Mouse (Mus musculus) adrenal gland, adult 2 months (tissue): ENCODE data around the gene D330020A13Rik. TPM values are rescaled to one million over a fixed set of nuclear protein-coding genes. Genes with fewer than 3 reads are reported as not detected.
"Not testable (repeated sequence)": the region's sequence is repeated elsewhere in the genome, so short reads cannot be mapped to it uniquely, and the experiment has no call there.

Experiments used
- DNase-seq: peaks from one replicate; pipeline ENCODE4 v3.0.0; 2021
- polyA plus RNA-seq: library from polyadenylated mRNA; depleted of rRNA; stranded (reverse); fragments of >200 nt; gene quantifications from 2 replicates; pipeline ENCODE4 v1.2.3, GENCODE M21; 2012; rRNA removed
- total RNA-seq, 2 experiments: library from RNA; stranded (reverse); gene quantifications; 2 replicates each; pipeline ENCODE4 v1.2.3; 2021

D330020A13Rik gene
- total and polyA plus RNA-seq, 3 experiments: 0.38 to 4.5 TPM; not detected in 1

GRCm38 (mm10) chr6:120296589-120296988 lies 2.4 kb downstream of the D330020A13Rik start:
- DNase-seq: not testable (repeated sequence)

- peak; percentile 50 for DNase-seq
Observed at GRCm38 (mm10) chr6:120301137-120301536, 7.0 kb downstream of the D330020A13Rik start.

- DNase-seq: no peak
Observed at GRCm38 (mm10) chr6:120302755-120303316, 8.7 kb downstream of the D330020A13Rik start.

GRCm38 (mm10) chr6:120306859-120307594 lies 12.9 kb downstream of the D330020A13Rik start:
- DNase-seq: no peak

GRCm38 (mm10) chr6:120309338-120309737 lies 15.2 kb downstream of the D330020A13Rik start:
- no peak for DNase-seq

GRCm38 (mm10) chr6:120309787-120310186 lies 15.6 kb downstream of the D330020A13Rik start:
- no peak for DNase-seq

- DNase-seq: no peak
Observed at GRCm38 (mm10) chr6:120312443-120312842, 18.3 kb downstream of the D330020A13Rik start.

- DNase-seq: no peak
Observed at GRCm38 (mm10) chr6:120318303-120318940, 24.3 kb downstream of the D330020A13Rik start.

GRCm38 (mm10) chr6:120319129-120319528 lies 25.0 kb downstream of the D330020A13Rik start:
- DNase-seq: no peak

- DNase-seq: no peak
Observed at GRCm38 (mm10) chr6:120320369-120320768, 26.2 kb downstream of the D330020A13Rik start.

- peak; percentile 46 for DNase-seq
Observed at GRCm38 (mm10) chr6:120324295-120324927, 30.2 kb downstream of the D330020A13Rik start.

GRCm38 (mm10) chr6:120332351-120332750 lies 38.2 kb downstream of the D330020A13Rik start:
- DNase-seq: no peak

- no peak for DNase-seq
Observed at GRCm38 (mm10) chr6:120343992-120344391, 49.8 kb downstream of the D330020A13Rik start.

Other genes starting within 250 kb of the D330020A13Rik start
- gene Ninj2, start 201.0 kb upstream of the D330020A13Rik start, total RNA-seq: not detected
- gene Ninj2, start 201.0 kb upstream of the D330020A13Rik start, polyA plus RNA-seq: not detected in 2 replicates
- 10 to 100 TPM in 1 of 2 experiments, 1 to 10 TPM in 1; 5.6 to 12.6 TPM for gene B4galnt3, start 195 bp downstream of the D330020A13Rik start, total RNA-seq
- gene B4galnt3, start 195 bp downstream of the D330020A13Rik start, polyA plus RNA-seq: 4.7 and 5.0 TPM in 2 replicates
- gene Kdm5a, start 69.8 kb downstream of the D330020A13Rik start, total RNA-seq: 10 to 100 TPM; 42.8 to 46.2 TPM
- 1.0 TPM in 2 replicates for gene Kdm5a, start 69.8 kb downstream of the D330020A13Rik start, polyA plus RNA-seq
- 1 to 10 TPM; 4.2 to 6.8 TPM for gene Ccdc77, start 70.0 kb downstream of the D330020A13Rik start, total RNA-seq
- gene Ccdc77, start 70.0 kb downstream of the D330020A13Rik start, polyA plus RNA-seq: 1.3 and 1.7 TPM in 2 replicates
- gene Il17ra, start 168.9 kb downstream of the D330020A13Rik start, total RNA-seq: 10 to 100 TPM in 1 of 2 experiments, 1 to 10 TPM in 1; 8.7 to 10.5 TPM
- 9.2 and 15.1 TPM in 2 replicates for gene Il17ra, start 168.9 kb downstream of the D330020A13Rik start, polyA plus RNA-seq
- under 1 TPM; 0.06 to 0.10 TPM for gene Tmem121b, start 199.4 kb downstream of the D330020A13Rik start, total RNA-seq
- gene Tmem121b, start 199.4 kb downstream of the D330020A13Rik start, polyA plus RNA-seq: 0.03 and 0.12 TPM in 2 replicates
- 10 to 100 TPM; 25.2 to 26.8 TPM for gene Hdhd5, start 237.0 kb downstream of the D330020A13Rik start, total RNA-seq
- gene Hdhd5, start 237.0 kb downstream of the D330020A13Rik start, polyA plus RNA-seq: 27.6 and 30.3 TPM in 2 replicates